Mouse (Mus musculus): ENCODE measurements around the gene Colgalt1.

DNA sequence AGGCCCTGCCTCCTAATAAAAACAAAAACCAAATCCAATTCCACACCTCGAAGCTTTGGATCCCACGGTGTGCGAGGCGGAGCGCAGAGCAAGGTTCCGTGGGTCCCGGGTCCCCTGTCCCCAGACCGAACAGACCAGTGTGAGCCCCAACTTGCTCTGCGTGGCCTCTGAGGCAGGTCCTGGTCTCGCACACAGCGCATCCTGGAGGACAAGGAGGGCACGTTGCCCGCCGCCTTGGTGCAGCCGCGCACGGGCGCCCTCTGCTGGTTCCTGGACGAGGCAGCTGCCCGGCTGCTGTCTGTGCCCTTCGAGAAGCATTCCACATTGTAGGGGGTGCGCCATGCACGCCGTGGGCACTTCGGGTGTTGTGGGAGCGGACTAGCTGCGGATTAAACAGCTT is 14.9 kb upstream of the Colgalt1 start:
- TF ChIP-seq CTCF (IDR thresholded peaks at IDR 0.05; ENCODE audit: insufficient read depth, low read length) (peak; percentile 77), POLR2A (IDR thresholded peaks at IDR 0.05; ENCODE audit: borderline replicate concordance, extremely low read depth, low read depth, low read length) (peak; percentile 10; the same call in 1 of the 2 replicates)
